Mouse (Mus musculus) splenic B cell, adult 2 months (primary cell): ENCODE data around the gene AC153137.1.

Source experiments
- DNase-seq: peaks from one replicate; pipeline ENCODE4 v3.0.0-alpha.2; 2011; ENCODE audit warnings: low read depth, low spot score
- H3K27me3 ChIP-seq: 2 replicates; pipeline ENCODE4 v1.6.1; 2012; ENCODE audit warnings: mild to moderate bottlenecking, low read length, moderate library complexity, mixed read lengths; ENCODE audit not compliant: control insufficient read depth, poor library complexity, insufficient read depth, severe bottlenecking
- H3K36me3 ChIP-seq: 2 replicates; pipeline ENCODE4 v1.6.1; 2012; ENCODE audit warnings: mild to moderate bottlenecking, low read length, moderate library complexity, mixed read lengths; ENCODE audit not compliant: control insufficient read depth, poor library complexity, insufficient read depth, severe bottlenecking

The AC153137.1 gene

DNA sequence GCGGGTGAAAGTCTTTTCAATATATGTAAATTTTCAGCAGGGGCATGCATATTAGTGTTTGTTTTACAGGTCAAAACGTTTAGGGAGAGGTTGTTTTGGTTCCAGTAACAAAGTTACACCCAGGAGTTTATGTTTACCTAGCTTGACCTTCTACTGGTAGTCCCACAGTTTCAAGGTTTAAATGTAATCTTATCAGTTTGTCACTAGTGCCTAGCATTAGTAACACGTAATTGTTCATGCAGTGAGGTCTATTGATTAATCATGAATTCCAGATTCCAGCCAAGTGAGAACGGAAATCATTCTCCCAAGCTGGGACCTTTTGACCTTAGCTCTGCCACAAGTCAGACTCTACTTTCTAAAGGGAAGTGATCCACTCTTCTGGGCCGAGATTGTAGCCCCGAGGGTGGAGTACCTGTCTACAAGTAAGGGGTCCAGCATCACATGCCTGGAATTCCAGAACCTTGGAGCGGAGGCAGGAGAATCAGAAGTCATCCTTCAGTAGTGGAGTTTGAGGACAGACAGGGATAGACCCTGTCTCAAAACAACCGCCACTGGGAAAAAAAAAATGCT, 40.3 kb downstream of the AC153137.1 start:
- H3K36me3 ChIP-seq: no peaks in the 10 kb centered on the region
- no peaks in the 10 kb centered on the region for H3K27me3 ChIP-seq
- no peak for DNase-seq

DNA sequence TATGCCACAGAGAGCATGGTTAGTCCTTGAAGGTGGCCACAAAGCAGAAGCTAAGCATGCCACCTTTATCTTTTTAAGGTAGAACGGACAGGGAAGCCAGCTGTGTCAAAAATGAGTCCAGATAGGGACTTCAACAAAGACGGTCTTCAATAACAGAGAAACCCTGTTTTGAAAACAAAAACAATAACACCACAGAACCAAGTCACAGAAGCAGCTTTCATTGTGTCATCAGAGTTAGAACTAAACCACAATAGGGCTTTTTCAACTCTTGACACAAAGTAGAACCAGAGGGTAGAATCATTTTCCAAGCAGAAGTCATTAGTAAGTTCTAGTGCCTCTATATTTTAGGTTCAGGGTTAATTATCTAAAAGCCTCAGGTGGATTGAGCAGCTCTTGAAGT, 41.3 kb downstream of the AC153137.1 start:
- no peak for DNase-seq
- Histone ChIP-seq H3K27me3 (no peaks in the 10 kb centered on the region), H3K36me3 (no peaks in the 10 kb centered on the region)

GRCm38 (mm10) chr1:30930823-30931222, 46.9 kb downstream of the AC153137.1 start:
- H3K27me3 ChIP-seq: no peaks in the 10 kb centered on the region
- no peaks in the 10 kb centered on the region for H3K36me3 ChIP-seq
- no peak for DNase-seq

GRCm38 (mm10) chr1:30930194-30930593, 47.6 kb downstream of the AC153137.1 start:
- Histone ChIP-seq H3K36me3 (no peaks in the 10 kb centered on the region), H3K27me3 (no peaks in the 10 kb centered on the region)
- DNase-seq: no peak
